Mouse (Mus musculus): ENCODE measurements at regions not wholly inside any gene's neighbourhood (a gene's known extent, or its start where the extent isn't known, plus 50 kb on each side); places are given as distances from the start of the nearest gene placed in this dataset.

GRCm38 (mm10) chr13:100892204-100892603 is 59.0 kb upstream of the Slc30a5 start (continued):
- TF ChIP-seq EP300 (IDR thresholded peaks at IDR 0.05; ENCODE audit: low read length), result no peak
- TF ChIP-seq MAFK (IDR thresholded peaks at IDR 0.05; ENCODE audit: insufficient replicate concordance, low read length), result no peak
- peak; percentile 77 to 89 for TF ChIP-seq CTCF (conservative IDR thresholded peaks at IDR 0.05 in 1 of 2, IDR thresholded peaks at IDR 0.05 in 1 of 2; ENCODE audit: low read depth in 2 of 2, low read length in 2 of 2)
- no peak for TF ChIP-seq ZNF384 (IDR thresholded peaks at IDR 0.05; ENCODE audit: low read depth, low read length)
- TF ChIP-seq TBP (conservative IDR thresholded peaks at IDR 0.05; ENCODE audit: low read depth, low read length), result no peak

- DNase-seq (ENCODE audit: extremely low read depth), result no peak
- in situ Hi-C loops (cut with MboI; ENCODE audit: low pct_ligation_motif_present, low pct_unique_long_range_greater_than_20kb, low sequenced_read_pairs), result loop anchor here (25.0 kb wide), 1 partner anchor 822 kb away; no protein-coding TSS in a partner anchor
- Histone ChIP-seq H3K36me3 (replicated peaks in 1 of 2; ENCODE audit: control insufficient read depth in 1 of 2, insufficient read depth in 1 of 2, low read length in 1 of 2) (no peaks in the 10 kb centered on the region), H3K9ac (ENCODE audit: insufficient read depth, low read depth) (no peak overlapping the region), H3K79me2 (replicated peaks; ENCODE audit: control insufficient read depth, extremely low read depth, insufficient read depth, poor library complexity, severe bottlenecking) (no peaks in the 10 kb centered on the region), H3K4me1 (ENCODE audit: control insufficient read depth in 1 of 2, insufficient read depth in 2 of 2) (peaks cover 0 to 15% of the 10 kb centered on the region in 2 experiments; a peak in 2 of 4 replicates), H3K27me3 (replicated peaks) (no peaks in the 10 kb centered on the region), H3K4me2 (ENCODE audit: insufficient read depth, low read depth, poor library complexity, severe bottlenecking) (no peak overlapping the region), H3K4me3 (replicated peaks in 1 of 3; ENCODE audit: low read depth in 2 of 3, low read length in 2 of 3, poor library complexity in 1 of 3) (no peak overlapping the region), H3K9me3 (replicated peaks; ENCODE audit: low read length) (no peaks in the 10 kb centered on the region), H3K27ac (ENCODE audit: insufficient read depth, low read depth) (no peak overlapping the region)
- no peak for TF ChIP-seq ELF1 (IDR thresholded peaks at IDR 0.05; ENCODE audit: low read depth, low read length)
- TF ChIP-seq SMC3 (IDR thresholded peaks at IDR 0.05; ENCODE audit: low read depth, low read length), result no peak
- TF ChIP-seq JUN (IDR thresholded peaks at IDR 0.05; ENCODE audit: insufficient read depth, low read depth, low read length), result no peak
- TF ChIP-seq EP300 (IDR thresholded peaks at IDR 0.05; ENCODE audit: low read length), result no peak
- no peak for TF ChIP-seq MAX (IDR thresholded peaks at IDR 0.05; ENCODE audit: low read length)
- no peak for TF ChIP-seq MXI1 (IDR thresholded peaks at IDR 0.05; ENCODE audit: low read depth, low read length)
- TF ChIP-seq BHLHE40 (IDR thresholded peaks at IDR 0.05; ENCODE audit: low read depth, low read length), result no peak
- TF ChIP-seq MAFK (IDR thresholded peaks at IDR 0.05; ENCODE audit: insufficient replicate concordance, low read length), result no peak
- TF ChIP-seq ETS1 (conservative IDR thresholded peaks at IDR 0.05; ENCODE audit: low read depth, low read length), result no peak
- dilution Hi-C loops (cut with MboI; ENCODE audit: extremely low pct_ligation_motif_present, extremely low pct_unique_long_range_greater_than_20kb, low sequenced_read_pairs), result no loop called here
Measured at GRCm38 (mm10) chr13:100890457-100890856, 57.2 kb upstream of the Slc30a5 start.

GRCm38 (mm10) chr13:100888481-100888880 is 55.3 kb upstream of the Slc30a5 start:
- in situ Hi-C loops (cut with MboI; ENCODE audit: low pct_ligation_motif_present, low pct_unique_long_range_greater_than_20kb, low sequenced_read_pairs), result loop anchor here (25.0 kb wide), 1 partner anchor 824 kb away; no protein-coding TSS in a partner anchor
- no peaks in the 10 kb centered on the region for H3K79me2 ChIP-seq (replicated peaks; ENCODE audit: control insufficient read depth, extremely low read depth, insufficient read depth, poor library complexity, severe bottlenecking)
- no peak overlapping the region for H3K4me3 ChIP-seq (replicated peaks in 1 of 3; ENCODE audit: low read depth in 2 of 3, low read length in 2 of 3, poor library complexity in 1 of 3)
- no peaks in the 10 kb centered on the region for H3K36me3 ChIP-seq (replicated peaks in 1 of 2; ENCODE audit: control insufficient read depth in 1 of 2, insufficient read depth in 1 of 2, low read length in 1 of 2)
- H3K9me3 ChIP-seq (replicated peaks; ENCODE audit: low read length), result no peaks in the 10 kb centered on the region
- H3K4me2 ChIP-seq (ENCODE audit: insufficient read depth, low read depth, poor library complexity, severe bottlenecking), result no peak overlapping the region
- no peak overlapping the region for H3K9ac ChIP-seq (ENCODE audit: insufficient read depth, low read depth)
- dilution Hi-C loops (cut with MboI; ENCODE audit: extremely low pct_ligation_motif_present, extremely low pct_unique_long_range_greater_than_20kb, low sequenced_read_pairs), result no loop called here
- H3K27me3 ChIP-seq (replicated peaks), result no peaks in the 10 kb centered on the region
- no peak for DNase-seq (ENCODE audit: extremely low read depth)
- no peak overlapping the region for H3K27ac ChIP-seq (ENCODE audit: insufficient read depth, low read depth)
- H3K4me1 ChIP-seq (ENCODE audit: control insufficient read depth in 1 of 2, insufficient read depth in 2 of 2), result peaks cover 0 to 15% of the 10 kb centered on the region in 2 experiments; a peak in 3 of 4 replicates
- no peak for TF ChIP-seq KAT2A (IDR thresholded peaks at IDR 0.05; ENCODE audit: insufficient replicate concordance, low read length)
- TF ChIP-seq TCF12 (IDR thresholded peaks at IDR 0.05; ENCODE audit: low read depth, low read length), result no peak
- TF ChIP-seq POLR2A (IDR thresholded peaks at IDR 0.05; ENCODE audit: low read depth, low read length), result no peak
- TF ChIP-seq MAFK (IDR thresholded peaks at IDR 0.05; ENCODE audit: insufficient replicate concordance, low read length), result no peak
- TF ChIP-seq MYC (IDR thresholded peaks at IDR 0.05; ENCODE audit: low read depth, low read length), result no peak
- no peak for TF ChIP-seq E2F4 (IDR thresholded peaks at IDR 0.05; ENCODE audit: insufficient replicate concordance, low read depth, low read length)
- no peak for TF ChIP-seq ZKSCAN1 (IDR thresholded peaks at IDR 0.05; ENCODE audit: borderline replicate concordance, low read depth, low read length)
- no peak for TF ChIP-seq SIN3A (IDR thresholded peaks at IDR 0.05; ENCODE audit: low read length)
- no peak for TF ChIP-seq MAZ (IDR thresholded peaks at IDR 0.05; ENCODE audit: low read depth, low read length)
- no peak for TF ChIP-seq GABPA (IDR thresholded peaks at IDR 0.05; ENCODE audit: insufficient replicate concordance, low read depth, low read length)

All from CH12.LX (cell line).